Mouse (Mus musculus) limb, embryonic 12.5 days (tissue): ENCODE data around the gene 4931417E11Rik. TPM values are rescaled to one million over a fixed set of nuclear protein-coding genes. Genes with fewer than 3 reads are reported as not detected.

Source experiments
- ATAC-seq: fragments of 200-750 bp; cut with Nextera tagmentation; 2 replicates; pipeline ENCODE4 v1.8.0; 2017; ENCODE audit warnings: low read depth, moderate TSS enrichment; ENCODE audit not compliant: insufficient number of reproducible peaks, insufficient read depth, low FRiP score, low TSS enrichment
- H3K27ac ChIP-seq: fragments of 300-500 bp; sonication (generic); 2 replicates; pipeline ENCODE4 v1.5.1; 2016; ENCODE audit warnings: mild to moderate bottlenecking, moderate library complexity
- H3K27me3 ChIP-seq: fragments of 300-500 bp; sonication (generic); 2 replicates; pipeline ENCODE4 v1.6.1; 2016; ENCODE audit warnings: mild to moderate bottlenecking, moderate library complexity
- H3K36me3 ChIP-seq: fragments of 300-500 bp; sonication (generic); 2 replicates; pipeline ENCODE4 v1.6.1; 2016; ENCODE audit warnings: mild to moderate bottlenecking, moderate library complexity
- H3K4me1 ChIP-seq: fragments of 300-500 bp; sonication (generic); replicated peaks from 2 replicates; pipeline ENCODE4 v1.6.1; 2016
- H3K4me2 ChIP-seq: fragments of 300-500 bp; sonication (generic); 2 replicates; pipeline ENCODE4 v1.6.1; 2016; ENCODE audit warnings: mild to moderate bottlenecking, moderate library complexity
- H3K4me3 ChIP-seq: fragments of 300-500 bp; sonication (generic); replicated peaks from 2 replicates; pipeline ENCODE4 v1.5.1; 2016; ENCODE audit warnings: mild to moderate bottlenecking
- H3K9ac ChIP-seq: fragments of 300-500 bp; sonication (generic); replicated peaks from 2 replicates; pipeline ENCODE4 v1.6.1; 2016; ENCODE audit warnings: mild to moderate bottlenecking, moderate library complexity
- H3K9me3 ChIP-seq: fragments of 300-500 bp; sonication (generic); 2 replicates; pipeline ENCODE4 v1.6.1; 2016; ENCODE audit warnings: mild to moderate bottlenecking, moderate library complexity
- WGBS: fragments of 180-500 bp; shearing (Covaris S2); methylation state at CpG from one replicate; pipeline ENCODE4 v1.1.7; 2016; 5-methylcytosine and 5-hydroxymethylcytosine counted together
- polyA plus RNA-seq: library from polyadenylated mRNA; unstranded; fragments of >200 nt; fragmentation: Nextera tagmentation; extraction: Ambion mirVana; gene quantifications from 2 replicates; pipeline ENCODE4 v1.2.1, GENCODE M21; 2016

The 4931417E11Rik gene
- polyA plus RNA-seq, 1 experiment from 2014 or later = not detected

DNA sequence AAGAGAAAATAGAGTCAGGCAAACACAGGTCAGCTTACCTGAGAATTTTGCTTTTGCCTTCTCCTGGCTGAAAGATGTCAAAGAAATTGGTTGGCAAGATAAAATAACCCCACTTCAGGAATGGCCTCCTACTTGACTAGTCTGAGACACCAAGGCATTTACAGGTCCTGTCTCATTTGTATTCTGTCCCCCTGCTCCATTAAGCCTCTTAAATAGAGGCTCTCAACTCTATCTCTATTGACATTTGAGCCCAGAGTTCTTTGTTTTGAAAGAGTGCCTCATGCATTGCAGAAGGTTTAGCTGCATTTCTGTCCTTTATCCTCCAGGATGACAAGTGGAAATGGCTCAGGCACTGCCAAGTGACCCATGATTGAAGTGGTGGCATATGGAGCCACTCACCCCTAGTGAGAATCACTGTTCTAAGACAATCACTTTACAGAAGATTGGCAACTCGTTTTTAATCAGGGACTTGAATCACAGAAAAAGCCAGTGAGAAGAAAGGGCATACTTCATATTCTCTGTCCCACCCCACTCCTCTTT lies 42.1 kb downstream of the 4931417E11Rik start:
- H3K9me3 ChIP-seq = no peaks in the 10 kb centered on the region
- peaks cover 23% of the 10 kb centered on the region for H3K4me1 ChIP-seq
- H3K4me3 ChIP-seq = no peak overlapping the region
- no peaks in the 10 kb centered on the region for H3K36me3 ChIP-seq
- 41% methylated on average over 1 of the region's 1 CpGs for WGBS
- H3K4me2 ChIP-seq = no peak overlapping the region
- no peaks in the 10 kb centered on the region for H3K27me3 ChIP-seq
- no peak overlapping the region for H3K9ac ChIP-seq
- no peak overlapping the region for H3K27ac ChIP-seq
- no peak for ATAC-seq

Other genes with a start within 250 kb of the 4931417E11Rik start
- gene Dnah6, start 248.0 kb downstream of the 4931417E11Rik start, polyA plus RNA-seq = not detected in 2 replicates
- 154 and 157 TPM in 2 replicates for gene Suclg1, start 221.3 kb downstream of the 4931417E11Rik start, polyA plus RNA-seq